Mouse (Mus musculus) intestine, postnatal 0 days (tissue): ENCODE data around the gene Pakap. TPM values are rescaled to one million over a fixed set of nuclear protein-coding genes. Genes with fewer than 3 reads are reported as not detected.

Source experiments
- ATAC-seq: fragments of 200-750 bp; cut with Nextera tagmentation; 2 replicates; pipeline ENCODE4 v1.8.0; 2017; ENCODE audit warnings: mild to moderate bottlenecking, moderate TSS enrichment, moderate library complexity
- H3K27ac ChIP-seq: fragments of 300-500 bp; sonication (generic); 2 replicates; pipeline ENCODE4 v1.5.1; 2014; ENCODE audit warnings: mild to moderate bottlenecking, low read depth, low read length, moderate library complexity
- H3K27me3 ChIP-seq: fragments of 300-500 bp; sonication (generic); replicated peaks from 2 replicates; pipeline ENCODE4 v1.6.1; 2014; ENCODE audit warnings: low read length, mixed read lengths; ENCODE audit not compliant: control insufficient read depth, insufficient read depth
- H3K36me3 ChIP-seq: fragments of 300-500 bp; sonication (generic); 2 replicates; pipeline ENCODE4 v1.6.1; 2014; ENCODE audit warnings: mild to moderate bottlenecking, moderate library complexity; ENCODE audit not compliant: control insufficient read depth, insufficient read depth
- H3K4me1 ChIP-seq: fragments of 300-500 bp; sonication (generic); replicated peaks from 2 replicates; pipeline ENCODE4 v1.6.1; 2014; ENCODE audit warnings: antibody characterized with exemption, low read length, mixed read lengths; ENCODE audit not compliant: control insufficient read depth, insufficient read depth
- H3K4me2 ChIP-seq: fragments of 300-500 bp; sonication (generic); replicated peaks from 2 replicates; pipeline ENCODE4 v1.6.1; 2014; ENCODE audit warnings: low read depth, mild to moderate bottlenecking, moderate library complexity
- H3K4me3 ChIP-seq: fragments of 300-500 bp; sonication (generic); 2 replicates; pipeline ENCODE4 v1.5.1; 2014; ENCODE audit warnings: low read depth, low read length
- H3K9ac ChIP-seq: fragments of 300-500 bp; sonication (generic); 2 replicates; pipeline ENCODE4 v1.6.1; 2014; ENCODE audit warnings: mild to moderate bottlenecking, low read depth, low read length
- H3K9me3 ChIP-seq: fragments of 300-500 bp; sonication (generic); 2 replicates; pipeline ENCODE4 v1.6.1; 2016; ENCODE audit warnings: mixed run types; ENCODE audit not compliant: control insufficient read depth
- CTCF ChIP-seq: sonication (generic); IDR thresholded peaks from 2 replicates; pipeline ENCODE4 v1.5.1; 2016; ENCODE audit warnings: low read depth, mild to moderate bottlenecking, control low read depth, antibody characterized with exemption, moderate library complexity
- WGBS: fragments of 180-500 bp; shearing (Covaris S2); extraction: QIAGEN DNeasy Blood & Tissue Kit; methylation state at CpG from one replicate; pipeline ENCODE4 v1.1.7; 2014; 5-methylcytosine and 5-hydroxymethylcytosine counted together
- polyA plus RNA-seq: library from polyadenylated mRNA; unstranded; fragments of >200 nt; fragmentation: Nextera tagmentation; extraction: Ambion mirVana; gene quantifications from 2 replicates; pipeline ENCODE4 v1.2.1, GENCODE M21; 2015

Gene Pakap
- polyA plus RNA-seq, 1 experiment from 2014 or later = 8.6 TPM

- no peaks in the 10 kb centered on the region for H3K4me1 ChIP-seq
- H3K27ac ChIP-seq = no peak overlapping the region
- TF ChIP-seq CTCF = no peak
- 62% methylated on average over 12 of the region's 12 CpGs for WGBS
- no peak overlapping the region for H3K4me3 ChIP-seq
- H3K27me3 ChIP-seq = no peaks in the 10 kb centered on the region
- no peak overlapping the region for H3K9ac ChIP-seq
- H3K9me3 ChIP-seq = no peaks in the 10 kb centered on the region
- no peaks in the 10 kb centered on the region for H3K36me3 ChIP-seq
- ATAC-seq = no peak
- no peak overlapping the region for H3K4me2 ChIP-seq
These were observed 116.8 kb downstream of the Pakap start for GRCm38 (mm10) chr4:57684676-57685215.

GRCm38 (mm10) chr4:57686736-57687135, 118.8 kb downstream of the Pakap start:
- H3K9ac ChIP-seq = no peak overlapping the region
- no peak overlapping the region for H3K4me2 ChIP-seq
- no peaks in the 10 kb centered on the region for H3K9me3 ChIP-seq
- no peaks in the 10 kb centered on the region for H3K4me1 ChIP-seq
- H3K27ac ChIP-seq = no peak overlapping the region
- no peaks in the 10 kb centered on the region for H3K27me3 ChIP-seq
- no peak overlapping the region for H3K4me3 ChIP-seq
- 64% methylated on average over 3 of the region's 3 CpGs for WGBS
- no peak for TF ChIP-seq CTCF
- ATAC-seq = no peak
- H3K36me3 ChIP-seq = no peaks in the 10 kb centered on the region

- no peak overlapping the region for H3K4me2 ChIP-seq
- no peaks in the 10 kb centered on the region for H3K27me3 ChIP-seq
- no peak for ATAC-seq
- no peaks in the 10 kb centered on the region for H3K36me3 ChIP-seq
- WGBS = 80% methylated on average over 3 of the region's 3 CpGs
- no peak overlapping the region for H3K9ac ChIP-seq
- no peak for TF ChIP-seq CTCF
- no peak overlapping the region for H3K4me3 ChIP-seq
- H3K4me1 ChIP-seq = no peaks in the 10 kb centered on the region
- H3K9me3 ChIP-seq = no peaks in the 10 kb centered on the region
- H3K27ac ChIP-seq = no peak overlapping the region
These were observed 119.6 kb downstream of the Pakap start for GRCm38 (mm10) chr4:57687583-57687982.

DNA sequence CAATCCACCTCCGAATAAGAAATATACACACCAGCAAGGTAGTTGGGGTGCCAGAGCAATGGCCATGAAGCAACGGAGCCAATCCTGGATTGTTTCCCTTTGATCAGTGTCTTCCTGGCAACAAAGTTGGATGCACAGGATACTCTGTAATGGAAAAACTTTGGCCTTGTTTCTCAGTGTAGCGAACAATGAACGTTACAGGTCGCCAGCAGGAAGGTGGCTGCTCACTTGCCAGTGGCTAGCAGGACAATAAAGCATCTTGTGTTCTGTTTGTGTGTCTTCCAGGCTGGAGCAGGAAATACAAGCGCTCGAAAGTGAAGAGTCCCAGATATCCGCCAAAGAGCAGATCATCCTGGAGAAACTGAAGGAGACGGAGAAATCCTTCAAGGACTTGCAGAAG, 120.2 kb downstream of the Pakap start:
- Histone ChIP-seq H3K9me3 (no peaks in the 10 kb centered on the region), H3K27me3 (no peaks in the 10 kb centered on the region), H3K27ac (no peak overlapping the region), H3K9ac (no peak overlapping the region), H3K4me2 (no peak overlapping the region), H3K36me3 (no peaks in the 10 kb centered on the region), H3K4me3 (no peak overlapping the region), H3K4me1 (no peaks in the 10 kb centered on the region)
- no peak for TF ChIP-seq CTCF
- ATAC-seq = no peak
- WGBS = 77% methylated on average over 9 of the region's 9 CpGs

- no peaks in the 10 kb centered on the region for H3K9me3 ChIP-seq
- no peak for ATAC-seq
- TF ChIP-seq CTCF = no peak
- no peaks in the 10 kb centered on the region for H3K36me3 ChIP-seq
- 65% methylated on average over 6 of the region's 6 CpGs for WGBS
- H3K9ac ChIP-seq = no peak overlapping the region
- H3K27me3 ChIP-seq = no peaks in the 10 kb centered on the region
- no peak overlapping the region for H3K4me3 ChIP-seq
- no peak overlapping the region for H3K4me2 ChIP-seq
- no peak overlapping the region for H3K27ac ChIP-seq
- H3K4me1 ChIP-seq = no peaks in the 10 kb centered on the region
These were observed 122.0 kb downstream of the Pakap start for GRCm38 (mm10) chr4:57690001-57690400.

DNA sequence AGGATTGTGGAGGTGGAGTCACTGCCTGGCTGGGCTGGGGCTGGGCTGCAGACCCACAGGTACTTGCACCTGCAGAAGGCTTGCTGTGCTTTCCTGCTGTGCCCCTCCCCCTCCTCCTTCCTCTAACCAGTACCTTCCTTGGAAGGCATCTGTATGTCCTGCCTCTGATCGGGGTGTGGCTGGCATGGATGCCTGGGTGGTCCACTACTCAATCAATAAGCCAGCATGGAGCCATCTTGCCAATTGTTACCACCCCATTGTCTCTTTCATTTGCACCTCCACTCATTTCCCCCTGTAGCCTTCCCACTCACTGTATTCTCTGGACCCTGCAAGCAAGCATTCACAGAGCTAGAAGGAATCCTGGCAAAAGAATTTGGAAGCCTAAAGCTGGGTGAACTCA, 122.8 kb downstream of the Pakap start:
- H3K27ac ChIP-seq = no peak overlapping the region
- no peak for ATAC-seq
- no peaks in the 10 kb centered on the region for H3K36me3 ChIP-seq
- no peaks in the 10 kb centered on the region for H3K27me3 ChIP-seq
- H3K4me1 ChIP-seq = no peaks in the 10 kb centered on the region
- H3K4me2 ChIP-seq = no peak overlapping the region
- H3K9ac ChIP-seq = no peak overlapping the region
- H3K4me3 ChIP-seq = no peak overlapping the region
- 73% methylated on average over 1 of the region's 1 CpGs for WGBS
- no peaks in the 10 kb centered on the region for H3K9me3 ChIP-seq
- TF ChIP-seq CTCF = no peak
